Mouse (Mus musculus): Measurements from ENCODE around the gene Bicc1. TPM values are rescaled to one million over a fixed set of nuclear protein-coding genes. Genes with fewer than 3 reads are reported as not detected.

Gene Bicc1
- total and polyA plus RNA-seq, 2 experiments from 2014 or later, result 4.9 to 6.5 TPM

- 76% methylated on average over 13 of the region's 13 CpGs for WGBS
- Histone ChIP-seq H3K4me1 (ENCODE audit: insufficient read depth, low read length) (no peaks in the 10 kb centered on the region), H3K36me3 (ENCODE audit: insufficient read depth, low read length) (no peaks in the 10 kb centered on the region), H3K9ac (replicated peaks; ENCODE audit: low read length, poor library complexity, severe bottlenecking) (no peak overlapping the region), H3K27ac (ENCODE audit: low read depth, low read length) (peak overlapping the region; percentile 65), H3K4me2 (ENCODE audit: low read depth, low read length, poor library complexity, severe bottlenecking) (no peak overlapping the region), H3K27me3 (ENCODE audit: insufficient read depth, low read length) (no peaks in the 10 kb centered on the region), H3K4me3 (ENCODE audit: low read depth, low read length) (no peak overlapping the region), H3K9me3 (ENCODE audit: low read length) (no peaks in the 10 kb centered on the region)
- ATAC-seq (ENCODE audit: low FRiP score), result no peak
- DNase-seq (ENCODE audit: low spot score), result no peak
- no peak for TF ChIP-seq CTCF (IDR thresholded peaks at IDR 0.05)
Measured at GRCm38 (mm10) chr10:70919031-70919663, 240.4 kb downstream of the Bicc1 start.

GRCm38 (mm10) chr10:70916697-70917096 is 242.8 kb downstream of the Bicc1 start:
- no peaks in the 10 kb centered on the region for H3K9me3 ChIP-seq (ENCODE audit: low read length)
- ATAC-seq (ENCODE audit: low FRiP score), result no peak
- H3K27ac ChIP-seq (ENCODE audit: low read depth, low read length), result no peak overlapping the region
- H3K27me3 ChIP-seq (ENCODE audit: insufficient read depth, low read length), result no peaks in the 10 kb centered on the region
- peak; percentile 48 for TF ChIP-seq CTCF (IDR thresholded peaks at IDR 0.05)
- no peak overlapping the region for H3K9ac ChIP-seq (replicated peaks; ENCODE audit: low read length, poor library complexity, severe bottlenecking)
- no peak overlapping the region for H3K4me2 ChIP-seq (ENCODE audit: low read depth, low read length, poor library complexity, severe bottlenecking)
- 93% methylated on average over 6 of the region's 6 CpGs for WGBS
- no peaks in the 10 kb centered on the region for H3K36me3 ChIP-seq (ENCODE audit: insufficient read depth, low read length)
- H3K4me1 ChIP-seq (ENCODE audit: insufficient read depth, low read length), result no peaks in the 10 kb centered on the region
- H3K4me3 ChIP-seq (ENCODE audit: low read depth, low read length), result no peak overlapping the region
- DNase-seq (ENCODE audit: low spot score), result no peak

- Histone ChIP-seq H3K9ac (replicated peaks; ENCODE audit: low read length, poor library complexity, severe bottlenecking) (no peak overlapping the region), H3K27ac (ENCODE audit: low read depth, low read length) (no peak overlapping the region), H3K4me3 (ENCODE audit: low read depth, low read length) (no peak overlapping the region), H3K36me3 (ENCODE audit: insufficient read depth, low read length) (no peaks in the 10 kb centered on the region), H3K4me2 (ENCODE audit: low read depth, low read length, poor library complexity, severe bottlenecking) (no peak overlapping the region), H3K27me3 (ENCODE audit: insufficient read depth, low read length) (no peaks in the 10 kb centered on the region), H3K4me1 (ENCODE audit: insufficient read depth, low read length) (no peaks in the 10 kb centered on the region), H3K9me3 (ENCODE audit: low read length) (no peaks in the 10 kb centered on the region)
- 94% methylated on average over 6 of the region's 6 CpGs for WGBS
- no peak for TF ChIP-seq CTCF (IDR thresholded peaks at IDR 0.05)
- no peak for DNase-seq (ENCODE audit: low spot score)
- no peak for ATAC-seq (ENCODE audit: low FRiP score)
Measured at GRCm38 (mm10) chr10:70915096-70915495, 244.4 kb downstream of the Bicc1 start.

- ATAC-seq (ENCODE audit: low FRiP score), result no peak
- DNase-seq (ENCODE audit: low spot score), result no peak
- no peaks in the 10 kb centered on the region for H3K27me3 ChIP-seq (ENCODE audit: insufficient read depth, low read length)
- TF ChIP-seq CTCF (IDR thresholded peaks at IDR 0.05), result no peak
- no peak overlapping the region for H3K27ac ChIP-seq (ENCODE audit: low read depth, low read length)
- H3K9me3 ChIP-seq (ENCODE audit: low read length), result no peaks in the 10 kb centered on the region
- WGBS, result 41% methylated on average over 7 of the region's 7 CpGs
- no peak overlapping the region for H3K4me3 ChIP-seq (ENCODE audit: low read depth, low read length)
- no peak overlapping the region for H3K9ac ChIP-seq (replicated peaks; ENCODE audit: low read length, poor library complexity, severe bottlenecking)
- H3K36me3 ChIP-seq (ENCODE audit: insufficient read depth, low read length), result no peaks in the 10 kb centered on the region
- peaks cover 9% of the 10 kb centered on the region for H3K4me1 ChIP-seq (ENCODE audit: insufficient read depth, low read length)
- H3K4me2 ChIP-seq (ENCODE audit: low read depth, low read length, poor library complexity, severe bottlenecking), result no peak overlapping the region
Measured at GRCm38 (mm10) chr10:70903936-70904335, 255.6 kb downstream of the Bicc1 start.

- H3K4me1 ChIP-seq (ENCODE audit: insufficient read depth, low read length), result peaks cover 9% of the 10 kb centered on the region
- 66% methylated on average over 5 of the region's 5 CpGs for WGBS
- no peaks in the 10 kb centered on the region for H3K27me3 ChIP-seq (ENCODE audit: insufficient read depth, low read length)
- H3K9me3 ChIP-seq (ENCODE audit: low read length), result no peaks in the 10 kb centered on the region
- H3K9ac ChIP-seq (replicated peaks; ENCODE audit: low read length, poor library complexity, severe bottlenecking), result no peak overlapping the region
- H3K36me3 ChIP-seq (ENCODE audit: insufficient read depth, low read length), result no peaks in the 10 kb centered on the region
- no peak for TF ChIP-seq CTCF (IDR thresholded peaks at IDR 0.05)
- no peak overlapping the region for H3K27ac ChIP-seq (ENCODE audit: low read depth, low read length)
- no peak overlapping the region for H3K4me3 ChIP-seq (ENCODE audit: low read depth, low read length)
- DNase-seq (ENCODE audit: low spot score), result peak; percentile 8
- ATAC-seq (ENCODE audit: low FRiP score), result 0 out of 2 replicates have a peak, but pooled peaks have one; percentile 21
- no peak overlapping the region for H3K4me2 ChIP-seq (ENCODE audit: low read depth, low read length, poor library complexity, severe bottlenecking)
Measured at GRCm38 (mm10) chr10:70902751-70903485, 256.6 kb downstream of the Bicc1 start.

GRCm38 (mm10) chr10:70901193-70901875 is 258.2 kb downstream of the Bicc1 start:
- DNase-seq (ENCODE audit: low spot score), result peak; percentile 41

More at GRCm38 (mm10) chr10:70901193-70901875, 258.2 kb downstream of the Bicc1 start:
- no peaks in the 10 kb centered on the region for H3K27me3 ChIP-seq (ENCODE audit: insufficient read depth, low read length)
- H3K9me3 ChIP-seq (ENCODE audit: low read length), result no peaks in the 10 kb centered on the region
- peaks cover 9% of the 10 kb centered on the region for H3K4me1 ChIP-seq (ENCODE audit: insufficient read depth, low read length)
- H3K4me2 ChIP-seq (ENCODE audit: low read depth, low read length, poor library complexity, severe bottlenecking), result no peak overlapping the region
- H3K27ac ChIP-seq (ENCODE audit: low read depth, low read length), result peak overlapping the region; percentile 58
- WGBS, result 40% methylated on average over 11 of the region's 11 CpGs
- TF ChIP-seq CTCF (IDR thresholded peaks at IDR 0.05), result no peak
- H3K4me3 ChIP-seq (ENCODE audit: low read depth, low read length), result no peak overlapping the region
- no peaks in the 10 kb centered on the region for H3K36me3 ChIP-seq (ENCODE audit: insufficient read depth, low read length)
- no peak overlapping the region for H3K9ac ChIP-seq (replicated peaks; ENCODE audit: low read length, poor library complexity, severe bottlenecking)
- peak; percentile 72; the same call in 1 of the 2 replicates for ATAC-seq (ENCODE audit: low FRiP score)

All from midbrain, postnatal 0 days (tissue).